Mouse (Mus musculus) intestine, embryonic 15.5 days (tissue): ENCODE data around the gene Olfr281. TPM values are rescaled to one million over a fixed set of nuclear protein-coding genes. Genes with fewer than 3 reads are reported as not detected.

Experiments used
- ATAC-seq: fragments of 200-750 bp; cut with Nextera tagmentation; 2 replicates; pipeline ENCODE4 v1.8.0; 2017; ENCODE audit warnings: moderate TSS enrichment, moderate library complexity
- H3K27ac ChIP-seq: fragments of 300-500 bp; sonication (generic); 2 replicates; pipeline ENCODE4 v1.5.1; 2015; ENCODE audit warnings: mild to moderate bottlenecking, inconsistent platforms
- H3K27me3 ChIP-seq: fragments of 300-500 bp; sonication (generic); replicated peaks from 2 replicates; pipeline ENCODE4 v1.6.1; 2015; ENCODE audit warnings: inconsistent platforms
- H3K36me3 ChIP-seq: fragments of 300-500 bp; sonication (generic); 2 replicates; pipeline ENCODE4 v1.6.1; 2015; ENCODE audit warnings: inconsistent platforms
- H3K4me1 ChIP-seq: fragments of 300-500 bp; sonication (generic); replicated peaks from 2 replicates; pipeline ENCODE4 v1.6.1; 2015; ENCODE audit warnings: inconsistent platforms
- H3K4me2 ChIP-seq: fragments of 300-500 bp; sonication (generic); replicated peaks from 2 replicates; pipeline ENCODE4 v1.6.1; 2015; ENCODE audit warnings: mild to moderate bottlenecking, inconsistent platforms
- H3K4me3 ChIP-seq: fragments of 300-500 bp; sonication (generic); replicated peaks from 2 replicates; pipeline ENCODE4 v1.5.1; 2015; ENCODE audit warnings: inconsistent platforms
- H3K9ac ChIP-seq: fragments of 300-500 bp; sonication (generic); 2 replicates; pipeline ENCODE4 v1.6.1; 2015; ENCODE audit warnings: inconsistent platforms
- H3K9me3 ChIP-seq: fragments of 300-500 bp; sonication (generic); 2 replicates; pipeline ENCODE4 v1.6.1; 2016; ENCODE audit warnings: inconsistent platforms
- WGBS: fragments of 180-500 bp; shearing (Covaris S2); methylation state at CpG from one replicate; pipeline ENCODE4 v1.1.7; 2015; 5-methylcytosine and 5-hydroxymethylcytosine counted together
- polyA plus RNA-seq: library from polyadenylated mRNA; unstranded; fragments of >200 nt; fragmentation: Nextera tagmentation; extraction: Ambion mirVana; gene quantifications from 2 replicates; pipeline ENCODE4 v1.2.1, GENCODE M21; 2015

Gene Olfr281
- polyA plus RNA-seq, 1 experiment from 2014 or later: not detected

GRCm38 (mm10) chr15:98492102-98492501, 39.7 kb downstream of the Olfr281 start, which contains the start of gene Olfr279:
Gene Olfr279 (plus strand): TSS chr15:98492402.
- 44% methylated on average over 4 of the region's 4 CpGs for WGBS
- no peaks in the 10 kb centered on the region for H3K9me3 ChIP-seq
- H3K9ac ChIP-seq: no peak within 1 kb of the TSS
- no peaks in the 10 kb centered on the region for H3K36me3 ChIP-seq
- no peaks in the 10 kb centered on the region for H3K4me1 ChIP-seq
- H3K4me3 ChIP-seq: no peak within 1 kb of the TSS
- no peak within 1 kb of the TSS for H3K4me2 ChIP-seq
- no peaks in the 10 kb centered on the region for H3K27me3 ChIP-seq
- H3K27ac ChIP-seq: no peak within 1 kb of the TSS
- ATAC-seq: no peak

- Histone ChIP-seq H3K9me3 (no peaks in the 10 kb centered on the region), H3K4me2 (no peak overlapping the region), H3K9ac (no peak overlapping the region), H3K4me1 (no peaks in the 10 kb centered on the region), H3K27ac (no peak overlapping the region), H3K4me3 (no peak overlapping the region), H3K36me3 (no peaks in the 10 kb centered on the region), H3K27me3 (no peaks in the 10 kb centered on the region)
- 86% methylated on average over 17 of the region's 17 CpGs for WGBS
- ATAC-seq: no peak
These were observed 45.2 kb downstream of the Olfr281 start for GRCm38 (mm10) chr15:98497631-98498030.

DNA sequence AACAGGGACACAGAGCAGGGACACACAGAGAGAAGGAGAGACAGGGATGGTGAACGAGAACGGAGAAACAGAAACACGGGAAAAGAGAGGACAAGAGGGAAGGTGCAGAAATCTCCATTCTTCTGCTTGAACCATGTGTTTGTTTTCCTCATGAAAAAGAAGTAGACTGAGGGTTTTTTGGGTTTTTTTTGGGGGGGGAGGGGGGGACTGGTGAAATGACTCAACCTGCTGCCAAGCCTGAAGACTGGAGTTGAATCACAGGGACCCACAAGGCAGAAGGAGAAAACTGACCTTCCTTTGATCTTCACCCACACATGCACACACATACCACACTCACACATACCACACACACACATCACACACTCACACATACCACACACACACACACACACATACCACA, 50.9 kb downstream of the Olfr281 start:
- WGBS: 75% methylated on average over 3 of the region's 3 CpGs
- H3K4me1 ChIP-seq: no peaks in the 10 kb centered on the region
- H3K9me3 ChIP-seq: no peaks in the 10 kb centered on the region
- no peaks in the 10 kb centered on the region for H3K27me3 ChIP-seq
- no peaks in the 10 kb centered on the region for H3K36me3 ChIP-seq
- ATAC-seq: no peak
- no peak overlapping the region for H3K9ac ChIP-seq
- no peak overlapping the region for H3K27ac ChIP-seq
- H3K4me2 ChIP-seq: no peak overlapping the region
- H3K4me3 ChIP-seq: no peak overlapping the region

DNA sequence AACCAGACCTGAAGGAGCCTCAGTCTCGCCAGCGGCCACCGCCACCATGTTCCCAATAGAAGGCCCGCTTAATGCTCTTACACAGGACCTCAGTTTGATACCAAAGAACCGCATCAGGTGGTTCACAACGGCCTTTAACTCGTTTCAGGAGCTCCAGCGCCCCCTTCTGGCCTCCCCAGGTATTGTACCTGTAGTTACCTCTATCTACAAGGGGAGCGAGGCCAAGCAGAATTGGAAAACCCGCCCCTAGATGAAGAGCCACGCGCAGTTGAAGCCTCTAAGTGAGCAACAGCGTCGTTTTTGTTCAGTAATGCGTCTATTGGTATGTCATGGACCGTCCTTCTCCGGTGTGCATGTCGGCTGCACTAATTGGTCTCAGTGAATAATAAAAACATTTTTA, 52.1 kb downstream of the Olfr281 start:
- Histone ChIP-seq H3K4me3 (no peak overlapping the region), H3K4me2 (no peak overlapping the region), H3K9me3 (no peaks in the 10 kb centered on the region), H3K9ac (no peak overlapping the region), H3K4me1 (no peaks in the 10 kb centered on the region), H3K27ac (no peak overlapping the region), H3K27me3 (no peaks in the 10 kb centered on the region), H3K36me3 (no peaks in the 10 kb centered on the region)
- no peak for ATAC-seq
- WGBS: 16% methylated on average over 18 of the region's 18 CpGs

DNA sequence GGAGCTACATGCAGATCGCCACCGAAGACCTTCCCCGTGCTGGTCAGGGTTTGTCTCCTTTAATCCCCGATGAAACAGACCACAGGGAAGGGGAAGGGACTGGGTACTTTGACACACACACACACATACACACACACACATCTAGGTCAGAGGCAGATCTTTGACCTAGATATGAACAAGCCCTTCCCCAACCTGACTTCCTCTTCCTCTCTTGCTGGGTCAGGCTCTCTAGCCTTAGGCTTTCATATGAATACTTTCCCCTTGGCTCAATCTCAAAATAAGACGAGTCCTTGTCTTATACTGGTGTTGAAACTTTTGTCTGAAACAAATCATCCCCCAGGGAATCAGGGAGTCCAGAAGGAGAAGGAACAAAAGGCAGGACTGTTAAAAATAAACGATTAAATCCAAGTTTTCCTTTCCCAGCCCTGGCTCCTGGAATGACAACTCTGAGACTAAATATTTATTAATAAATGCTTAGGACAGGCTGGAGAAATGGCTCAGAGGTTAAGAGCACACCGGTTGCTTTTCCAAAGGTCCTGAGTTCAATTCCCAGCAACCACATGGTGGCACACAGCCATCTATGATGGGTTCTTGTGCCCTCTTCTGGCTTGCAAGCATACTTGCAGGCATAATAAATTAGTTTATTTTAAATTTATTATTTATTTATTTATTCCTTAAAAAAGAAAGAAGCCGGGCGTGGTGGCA, 54.0 kb downstream of the Olfr281 start:
- no peak overlapping the region for H3K4me2 ChIP-seq
- 68% methylated on average over 9 of the region's 9 CpGs for WGBS

DNA sequence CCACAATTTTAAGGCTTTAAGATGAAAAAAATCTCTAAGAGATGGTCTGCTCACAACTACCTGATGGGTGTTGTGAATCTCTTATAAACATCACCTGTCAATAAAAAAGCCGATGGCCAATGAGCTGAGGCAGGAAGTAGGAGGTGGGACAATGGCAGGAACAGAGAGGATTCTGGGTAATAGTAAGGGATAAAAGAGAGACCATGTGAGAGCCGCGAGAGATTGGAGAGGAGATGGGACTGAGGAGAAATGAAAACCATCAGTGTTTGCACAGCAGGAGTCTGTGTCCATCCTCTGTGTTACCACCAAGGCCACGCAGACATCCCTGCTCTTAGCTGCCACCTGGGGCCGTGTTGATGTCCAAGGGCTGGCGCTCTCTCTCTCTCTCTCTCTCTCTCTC, 54.9 kb downstream of the Olfr281 start:
- Histone ChIP-seq H3K27ac (no peak overlapping the region), H3K4me3 (no peak overlapping the region), H3K4me2 (no peak overlapping the region), H3K4me1 (peaks cover 6% of the 10 kb centered on the region), H3K9ac (no peak overlapping the region), H3K9me3 (no peaks in the 10 kb centered on the region), H3K27me3 (no peaks in the 10 kb centered on the region), H3K36me3 (no peaks in the 10 kb centered on the region)
- 92% methylated on average over 5 of the region's 6 CpGs for WGBS
- no peak for ATAC-seq

More for the DNA sequence above, 54.0 kb downstream of the Olfr281 start:
- Histone ChIP-seq H3K4me3 (no peak overlapping the region), H3K9me3 (no peaks in the 10 kb centered on the region), H3K27me3 (no peaks in the 10 kb centered on the region), H3K36me3 (no peaks in the 10 kb centered on the region), H3K4me1 (peaks cover 6% of the 10 kb centered on the region), H3K9ac (no peak overlapping the region), H3K27ac (no peak overlapping the region)
- no peak for ATAC-seq

DNA sequence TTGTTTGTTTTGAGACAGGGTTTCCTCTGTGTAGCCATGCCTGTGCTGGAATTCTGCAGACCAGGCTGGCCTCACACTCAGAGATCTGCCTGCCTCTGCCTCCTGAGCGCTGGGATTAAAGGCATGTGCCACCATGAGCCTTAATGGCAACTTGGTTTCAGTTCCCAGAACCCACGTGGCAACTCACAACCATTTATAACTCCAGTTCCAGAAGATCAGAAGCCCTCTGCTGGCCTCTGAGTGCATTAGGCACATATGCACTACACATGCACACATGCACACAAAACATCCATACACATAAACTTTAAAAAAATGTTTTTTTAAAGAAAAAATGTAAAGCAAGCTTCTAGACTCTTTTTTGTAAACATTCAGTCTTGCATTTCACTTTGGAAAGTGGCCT, 57.0 kb downstream of the Olfr281 start:
- Histone ChIP-seq H3K27me3 (no peaks in the 10 kb centered on the region), H3K9ac (no peak overlapping the region), H3K4me3 (no peak overlapping the region), H3K4me1 (peaks cover 6% of the 10 kb centered on the region), H3K27ac (no peak overlapping the region), H3K36me3 (no peaks in the 10 kb centered on the region), H3K9me3 (no peaks in the 10 kb centered on the region), H3K4me2 (no peak overlapping the region)
- 56% methylated on average over 2 of the region's 2 CpGs for WGBS
- ATAC-seq: no peak

Other genes starting within 250 kb of the Olfr281 start
- not detected in 2 replicates for gene Gm44579, start 231.6 kb upstream of the Olfr281 start, polyA plus RNA-seq
- gene Olfr287, start 231.5 kb upstream of the Olfr281 start, polyA plus RNA-seq: not detected in 2 replicates
- gene Olfr286, start 218.1 kb upstream of the Olfr281 start, polyA plus RNA-seq: not detected in 2 replicates
- not detected in 2 replicates for gene H1fnt, start 195.3 kb upstream of the Olfr281 start, polyA plus RNA-seq
- gene Zfp641, start 156.4 kb upstream of the Olfr281 start, polyA plus RNA-seq: 0.21 and 0.36 TPM in 2 replicates
- gene Olfr285, start 135.2 kb upstream of the Olfr281 start, polyA plus RNA-seq: not detected in 2 replicates
- not detected in 2 replicates for gene Olfr284, start 111.6 kb upstream of the Olfr281 start, polyA plus RNA-seq
- gene Olfr283, start 71.6 kb upstream of the Olfr281 start, polyA plus RNA-seq: not detected in 2 replicates
- gene Olfr282, start 21.4 kb upstream of the Olfr281 start, polyA plus RNA-seq: not detected in 2 replicates
- gene OR5BS1P, start 17.3 kb downstream of the Olfr281 start, polyA plus RNA-seq: not detected in 2 replicates
- 0.23 TPM in 1 of 2 replicates, not detected in the other for gene Lalba, start 30.1 kb downstream of the Olfr281 start, polyA plus RNA-seq
- not detected in 2 replicates for gene Olfr279, start 39.8 kb downstream of the Olfr281 start, polyA plus RNA-seq
- 81.4 and 86.7 TPM in 2 replicates for gene Kansl2, start 81.7 kb downstream of the Olfr281 start, polyA plus RNA-seq
- 42.4 and 44.9 TPM in 2 replicates for gene Ccnt1, start 118.3 kb downstream of the Olfr281 start, polyA plus RNA-seq
- 0.77 TPM in 1 of 2 replicates, not detected in the other for gene 4930415O20Rik, start 118.4 kb downstream of the Olfr281 start, polyA plus RNA-seq
- 21.4 and 23.0 TPM in 2 replicates for gene Adcy6, start 157.5 kb downstream of the Olfr281 start, polyA plus RNA-seq
- 24.9 and 26.7 TPM in 2 replicates for gene Cacnb3, start 178.3 kb downstream of the Olfr281 start, polyA plus RNA-seq
- gene Ddx23, start 210.3 kb downstream of the Olfr281 start, polyA plus RNA-seq: 23.3 and 23.7 TPM in 2 replicates
- gene Rnd1, start 224.9 kb downstream of the Olfr281 start, polyA plus RNA-seq: 0.97 and 1.1 TPM in 2 replicates